Mouse (Mus musculus): ENCODE measurements at regions not wholly inside any gene's neighbourhood (a gene's known extent, or its start where the extent isn't known, plus 50 kb on each side); places are given as distances from the start of the nearest gene placed in this dataset.

DNA sequence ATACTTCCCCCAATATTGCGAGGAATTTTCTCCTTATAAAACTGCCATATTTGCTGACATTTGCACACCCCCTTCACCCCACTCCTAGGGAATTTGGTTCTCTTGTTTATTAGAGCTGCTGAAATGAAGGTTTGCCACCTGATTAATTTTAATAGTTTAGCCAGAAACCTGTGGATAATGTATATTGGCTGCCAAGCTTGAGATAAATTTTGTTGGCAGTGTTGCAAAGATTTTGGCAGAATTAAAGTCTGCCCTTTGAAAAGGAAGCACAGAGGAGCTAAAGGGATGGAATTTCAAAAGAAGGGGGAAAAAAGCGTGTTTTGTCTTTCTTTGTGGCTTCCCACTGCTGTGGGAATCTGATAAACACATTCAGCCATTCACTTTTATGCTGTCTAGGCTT lies 354.6 kb upstream of the Car10 start:
- H3K27me3 ChIP-seq (ENCODE audit: control insufficient read depth, insufficient read depth, low read length), result no peaks in the 10 kb centered on the region
- no peak overlapping the region for H3K4me2 ChIP-seq (replicated peaks)
- H3K27ac ChIP-seq, result no peak overlapping the region
- 41% methylated on average over 2 of the region's 2 CpGs for WGBS
- H3K4me3 ChIP-seq (replicated peaks; ENCODE audit: low read length), result no peak overlapping the region
- H3K36me3 ChIP-seq (replicated peaks; ENCODE audit: control insufficient read depth, insufficient read depth), result no peaks in the 10 kb centered on the region
- no peaks in the 10 kb centered on the region for H3K4me1 ChIP-seq (replicated peaks; ENCODE audit: control insufficient read depth, insufficient read depth, low read length)
- no peaks in the 10 kb centered on the region for H3K9me3 ChIP-seq (ENCODE audit: control insufficient read depth, low read length)
- ATAC-seq (ENCODE audit: low FRiP score), result no peak
- no peak for DNase-seq (ENCODE audit: low spot score)
- no peak overlapping the region for H3K9ac ChIP-seq

- ATAC-seq (ENCODE audit: low FRiP score), result no peak
- 62% methylated on average over 5 of the region's 5 CpGs for WGBS
- no peak overlapping the region for H3K4me3 ChIP-seq (replicated peaks; ENCODE audit: low read length)
- H3K4me2 ChIP-seq (replicated peaks), result no peak overlapping the region
- no peaks in the 10 kb centered on the region for H3K4me1 ChIP-seq (replicated peaks; ENCODE audit: control insufficient read depth, insufficient read depth, low read length)
- no peaks in the 10 kb centered on the region for H3K36me3 ChIP-seq (replicated peaks; ENCODE audit: control insufficient read depth, insufficient read depth)
- no peak overlapping the region for H3K27ac ChIP-seq
- H3K27me3 ChIP-seq (ENCODE audit: control insufficient read depth, insufficient read depth, low read length), result no peaks in the 10 kb centered on the region
- DNase-seq (ENCODE audit: low spot score), result no peak
- H3K9ac ChIP-seq, result no peak overlapping the region
- H3K9me3 ChIP-seq (ENCODE audit: control insufficient read depth, low read length), result no peaks in the 10 kb centered on the region
These were observed 339.4 kb upstream of the Car10 start for GRCm38 (mm10) chr11:92758383-92758964.

DNA sequence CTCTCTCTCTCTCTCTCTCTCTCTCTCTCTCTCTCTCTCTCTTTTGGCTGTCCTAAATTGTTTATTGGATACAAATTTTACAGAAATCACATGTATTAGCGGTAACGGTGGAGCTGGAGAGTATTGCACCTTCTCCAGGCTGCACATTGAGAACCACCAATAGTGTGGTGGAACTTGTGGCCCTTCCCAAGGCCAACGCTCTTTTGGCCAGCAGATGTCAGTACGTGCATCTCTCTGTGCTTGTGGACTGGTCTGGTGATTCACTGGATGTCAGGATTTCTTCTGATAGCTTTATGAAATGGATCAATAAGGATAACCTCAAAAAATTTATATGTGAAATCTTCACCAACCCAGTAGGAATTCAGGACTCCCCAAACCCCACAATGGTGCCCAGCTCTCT lies 327.9 kb upstream of the Car10 start:
- ATAC-seq (ENCODE audit: low FRiP score) (no peak), DNase-seq (ENCODE audit: low spot score) (no peak)
- Histone ChIP-seq H3K4me1 (replicated peaks; ENCODE audit: control insufficient read depth, insufficient read depth, low read length) (no peaks in the 10 kb centered on the region), H3K9me3 (ENCODE audit: control insufficient read depth, low read length) (no peaks in the 10 kb centered on the region), H3K4me3 (replicated peaks; ENCODE audit: low read length) (no peak overlapping the region), H3K27me3 (ENCODE audit: control insufficient read depth, insufficient read depth, low read length) (no peaks in the 10 kb centered on the region), H3K9ac (no peak overlapping the region), H3K4me2 (replicated peaks) (no peak overlapping the region), H3K27ac (no peak overlapping the region), H3K36me3 (replicated peaks; ENCODE audit: control insufficient read depth, insufficient read depth) (no peaks in the 10 kb centered on the region)
- WGBS, result 88% methylated on average over 4 of the region's 4 CpGs

GRCm38 (mm10) chr11:92772916-92773569 lies 324.8 kb upstream of the Car10 start:
- H3K36me3 ChIP-seq (replicated peaks; ENCODE audit: control insufficient read depth, insufficient read depth), result no peaks in the 10 kb centered on the region
- no peaks in the 10 kb centered on the region for H3K4me1 ChIP-seq (replicated peaks; ENCODE audit: control insufficient read depth, insufficient read depth, low read length)
- H3K9ac ChIP-seq, result peak overlapping the region; percentile 28; the same call in 1 of the 2 replicates
- H3K4me2 ChIP-seq (replicated peaks), result 0 out of 2 replicates have a peak overlapping the region, but pooled peaks have one; percentile 5
- no peaks in the 10 kb centered on the region for H3K27me3 ChIP-seq (ENCODE audit: control insufficient read depth, insufficient read depth, low read length)
- 59% methylated on average over 9 of the region's 9 CpGs for WGBS
- ATAC-seq (ENCODE audit: low FRiP score) (no peak), DNase-seq (ENCODE audit: low spot score) (peak; percentile 33)
- no peaks in the 10 kb centered on the region for H3K9me3 ChIP-seq (ENCODE audit: control insufficient read depth, low read length)
- peak overlapping the region; percentile 75 for H3K27ac ChIP-seq
- no peak overlapping the region for H3K4me3 ChIP-seq (replicated peaks; ENCODE audit: low read length)

DNA sequence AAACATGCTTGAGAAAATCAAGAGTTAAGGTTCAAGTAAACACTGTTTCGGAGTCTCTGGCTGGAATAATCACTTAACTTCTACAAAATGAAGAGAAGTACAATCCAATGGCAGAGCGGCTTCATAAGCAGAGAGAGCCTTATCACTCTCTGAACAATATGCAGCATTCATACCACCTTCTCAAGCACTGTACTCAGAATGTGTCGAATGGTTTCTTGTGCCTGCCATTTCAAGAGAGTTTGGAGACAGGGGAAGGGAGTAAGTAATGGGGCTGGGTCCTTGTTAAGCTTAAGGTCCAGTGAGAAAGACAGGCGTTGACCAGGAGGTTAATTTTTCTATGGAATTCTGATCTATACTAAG lies 324.3 kb upstream of the Car10 start:
- Histone ChIP-seq H3K4me3 (replicated peaks; ENCODE audit: low read length) (no peak overlapping the region), H3K36me3 (replicated peaks; ENCODE audit: control insufficient read depth, insufficient read depth) (no peaks in the 10 kb centered on the region), H3K27me3 (ENCODE audit: control insufficient read depth, insufficient read depth, low read length) (no peaks in the 10 kb centered on the region), H3K4me1 (replicated peaks; ENCODE audit: control insufficient read depth, insufficient read depth, low read length) (no peaks in the 10 kb centered on the region), H3K4me2 (replicated peaks) (0 out of 2 replicates have a peak overlapping the region, but pooled peaks have one; percentile 5), H3K9me3 (ENCODE audit: control insufficient read depth, low read length) (no peaks in the 10 kb centered on the region), H3K9ac (no peak overlapping the region), H3K27ac (peak overlapping the region; percentile 75)
- ATAC-seq (ENCODE audit: low FRiP score) (no peak), DNase-seq (ENCODE audit: low spot score) (no peak)
- 77% methylated on average over 4 of the region's 4 CpGs for WGBS

DNA sequence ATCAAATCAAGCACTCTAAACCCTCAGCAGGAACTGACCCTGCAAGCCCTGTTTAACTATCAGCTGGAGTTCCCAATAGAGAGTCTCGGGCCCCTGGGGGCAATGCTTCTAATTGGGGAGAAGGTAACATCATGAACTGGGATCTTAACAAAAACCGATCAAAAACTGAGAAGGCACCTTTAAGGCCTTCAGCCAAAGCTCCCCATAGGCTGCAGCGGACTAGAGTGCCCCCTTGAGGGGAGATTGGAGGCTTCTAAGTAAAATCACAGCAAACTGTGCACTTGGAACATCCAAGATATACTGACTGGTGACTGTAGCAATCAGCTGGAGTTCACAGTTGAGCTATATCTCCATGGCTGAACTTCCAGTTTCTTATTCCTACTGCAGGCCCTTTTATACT lies 323.0 kb upstream of the Car10 start:
- 22% methylated on average over 3 of the region's 3 CpGs for whole genome bisulfite sequencing
- no peak overlapping the region for H3K4me3 ChIP-seq (replicated peaks; ENCODE audit: low read length)
- no peak overlapping the region for H3K9ac ChIP-seq
- DNase-seq (ENCODE audit: low spot score) (peak; percentile 28), ATAC-seq (ENCODE audit: low FRiP score) (no peak)
- H3K27ac ChIP-seq, result no peak overlapping the region
- no peaks in the 10 kb centered on the region for H3K9me3 ChIP-seq (ENCODE audit: control insufficient read depth, low read length)
- H3K36me3 ChIP-seq (replicated peaks; ENCODE audit: control insufficient read depth, insufficient read depth), result no peaks in the 10 kb centered on the region
- H3K4me2 ChIP-seq (replicated peaks), result no peak overlapping the region
- H3K4me1 ChIP-seq (replicated peaks; ENCODE audit: control insufficient read depth, insufficient read depth, low read length), result no peaks in the 10 kb centered on the region
- H3K27me3 ChIP-seq (ENCODE audit: control insufficient read depth, insufficient read depth, low read length), result no peaks in the 10 kb centered on the region

- ATAC-seq (ENCODE audit: low FRiP score) (no peak), DNase-seq (ENCODE audit: low spot score) (no peak)
- Histone ChIP-seq H3K9me3 (ENCODE audit: control insufficient read depth, low read length) (no peaks in the 10 kb centered on the region), H3K9ac (no peak overlapping the region), H3K4me1 (replicated peaks; ENCODE audit: control insufficient read depth, insufficient read depth, low read length) (no peaks in the 10 kb centered on the region), H3K4me2 (replicated peaks) (no peak overlapping the region), H3K4me3 (replicated peaks; ENCODE audit: low read length) (no peak overlapping the region), H3K27ac (no peak overlapping the region), H3K27me3 (ENCODE audit: control insufficient read depth, insufficient read depth, low read length) (no peaks in the 10 kb centered on the region), H3K36me3 (replicated peaks; ENCODE audit: control insufficient read depth, insufficient read depth) (no peaks in the 10 kb centered on the region)
- 59% methylated on average over 4 of the region's 4 CpGs for WGBS
These were observed 298.6 kb upstream of the Car10 start for GRCm38 (mm10) chr11:92799267-92799666.

All from hindbrain, embryonic 14.5 days (tissue).